Mouse (Mus musculus) kidney, postnatal 25 days (tissue): ENCODE data around the gene Sde2.
"Not testable (repeated sequence)": the region's sequence is repeated elsewhere in the genome, so short reads cannot be mapped to it uniquely, and the experiment has no call there.

Experiments used
- DNase-seq, 2 experiments: peaks; one replicate each; pipeline ENCODE4 v3.0.0; 2021; ENCODE audit warnings: mixed read lengths in 2 of 2

Gene Sde2

DNA sequence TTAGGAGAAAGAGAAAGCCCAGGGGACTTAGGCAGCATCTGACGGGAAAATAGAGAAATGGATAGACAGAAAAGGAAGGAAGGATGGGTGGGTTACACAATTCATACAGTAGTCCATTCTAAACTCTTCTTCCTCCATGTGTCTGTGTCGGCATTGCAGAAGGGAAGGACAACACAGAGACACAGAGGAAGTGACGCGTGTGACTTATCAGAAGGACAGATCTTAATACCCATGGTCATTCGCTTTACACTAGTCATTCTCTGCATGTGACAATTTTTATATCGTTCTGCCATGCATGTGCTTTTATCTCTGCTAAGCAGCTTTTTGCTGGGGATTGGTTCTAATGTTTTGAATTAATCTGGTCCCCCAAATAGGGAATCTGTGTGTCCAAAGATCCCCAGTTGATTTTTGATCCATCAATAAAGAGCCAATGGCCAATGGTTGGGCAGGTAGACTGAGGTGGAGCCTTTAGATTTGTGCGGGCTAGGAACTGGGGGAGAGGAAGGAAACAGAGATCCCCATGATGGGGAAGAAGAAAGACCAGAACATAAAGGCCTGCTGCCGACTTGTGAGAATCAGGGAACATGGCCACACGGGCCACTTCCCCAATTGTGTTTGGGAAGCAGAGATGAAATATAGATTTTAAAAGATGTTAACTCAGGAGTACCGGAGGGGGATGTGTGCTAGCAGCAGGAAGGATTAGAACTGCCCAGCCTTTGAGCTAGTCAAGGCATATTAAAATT is 15.5 kb upstream of the Sde2 start:
- no peak for DNase-seq

DNA sequence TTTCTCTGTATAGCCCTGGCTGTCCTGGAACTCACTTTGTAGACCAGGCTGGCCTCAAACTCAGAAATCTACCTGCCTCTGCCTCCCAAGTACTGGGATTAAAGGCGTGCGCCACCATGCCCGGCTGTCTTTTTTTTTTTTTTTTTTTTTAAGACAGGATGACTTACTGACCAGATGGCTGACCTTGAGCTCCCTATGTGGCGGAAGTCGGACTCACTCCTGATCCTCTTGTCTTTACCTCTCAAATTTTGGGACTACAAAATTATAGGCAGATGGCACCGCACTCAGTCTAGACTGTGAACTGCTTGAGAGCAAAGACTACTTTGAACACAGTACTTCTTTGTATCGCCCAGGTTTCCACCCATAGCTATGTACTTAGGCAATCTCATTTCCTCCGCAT is 14.5 kb upstream of the Sde2 start:
- not testable (repeated sequence) for DNase-seq

DNA sequence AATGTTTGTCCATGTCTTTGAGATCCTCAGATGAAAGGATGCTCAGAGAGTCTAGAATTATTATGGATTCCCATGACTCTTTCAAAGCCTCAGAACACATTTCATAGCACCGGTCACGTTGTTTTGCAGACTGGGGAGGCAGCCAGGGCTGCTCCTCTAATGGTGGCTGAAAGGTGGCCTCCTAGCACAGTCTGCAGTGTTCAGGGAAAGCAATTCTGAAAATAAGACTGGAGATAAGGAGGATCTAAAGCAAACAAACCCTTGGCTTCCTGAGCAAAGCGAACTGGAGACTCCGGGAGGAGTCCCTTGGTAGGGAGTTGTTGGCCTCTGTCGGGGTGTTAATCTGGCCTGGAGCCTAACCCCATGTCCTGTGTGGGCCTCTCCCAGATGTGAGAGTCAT is 13.7 kb upstream of the Sde2 start:
- no peak for DNase-seq

DNA sequence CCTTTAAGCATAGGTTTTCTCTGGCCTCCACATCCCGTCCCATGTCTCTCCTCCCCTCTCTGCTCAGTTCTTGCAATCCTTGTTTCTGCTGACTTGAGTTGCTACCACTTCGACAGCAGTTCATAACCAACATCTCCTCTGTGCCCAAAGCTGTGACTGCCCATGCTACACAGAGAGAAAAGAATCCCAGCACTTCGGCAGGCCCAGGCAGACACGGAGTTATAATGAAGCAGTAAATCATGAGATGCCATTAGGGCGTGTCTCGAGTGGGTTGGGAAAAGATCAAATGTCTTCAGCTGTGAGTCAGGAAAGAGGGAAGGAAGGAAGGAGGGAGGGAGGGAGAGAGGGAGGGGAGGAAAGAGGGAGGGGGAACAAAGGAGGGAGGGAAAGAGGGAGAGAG is 12.9 kb upstream of the Sde2 start:
- DNase-seq: no peak

DNA sequence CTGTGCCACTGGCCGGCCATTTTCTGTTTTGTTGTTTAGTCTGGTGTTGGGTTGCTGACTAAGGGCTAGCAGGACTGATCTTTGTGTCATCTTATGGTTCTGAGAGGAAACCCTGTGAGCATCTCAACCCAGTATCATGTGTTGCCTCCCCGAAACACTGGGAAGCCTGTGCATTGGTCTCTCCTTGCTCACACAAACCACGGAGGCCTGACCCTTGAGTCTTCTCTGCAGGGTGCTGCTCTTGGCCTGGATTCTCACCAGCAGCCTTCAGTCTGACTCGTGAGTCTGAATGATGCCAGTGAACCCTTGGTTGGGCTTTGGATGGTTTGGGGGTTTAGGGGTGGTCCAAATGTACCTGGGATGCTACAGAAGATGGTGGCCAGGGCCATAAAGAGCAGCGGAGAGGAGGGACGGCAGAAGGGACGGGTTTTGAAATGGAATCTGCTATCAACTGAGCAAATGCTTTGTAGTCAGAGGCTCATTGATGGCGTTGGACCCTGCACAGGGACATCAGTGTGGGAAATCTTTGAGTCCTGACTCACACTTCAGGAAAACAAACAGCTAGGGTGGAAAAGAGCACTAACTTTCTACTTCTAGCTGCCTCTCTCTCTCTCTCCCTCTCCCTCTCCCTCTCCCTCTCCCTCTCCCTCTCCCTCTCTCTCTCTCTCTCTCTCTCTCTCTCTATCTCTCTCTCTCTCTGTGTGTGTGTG is 11.6 kb upstream of the Sde2 start:
- no peak for DNase-seq

DNA sequence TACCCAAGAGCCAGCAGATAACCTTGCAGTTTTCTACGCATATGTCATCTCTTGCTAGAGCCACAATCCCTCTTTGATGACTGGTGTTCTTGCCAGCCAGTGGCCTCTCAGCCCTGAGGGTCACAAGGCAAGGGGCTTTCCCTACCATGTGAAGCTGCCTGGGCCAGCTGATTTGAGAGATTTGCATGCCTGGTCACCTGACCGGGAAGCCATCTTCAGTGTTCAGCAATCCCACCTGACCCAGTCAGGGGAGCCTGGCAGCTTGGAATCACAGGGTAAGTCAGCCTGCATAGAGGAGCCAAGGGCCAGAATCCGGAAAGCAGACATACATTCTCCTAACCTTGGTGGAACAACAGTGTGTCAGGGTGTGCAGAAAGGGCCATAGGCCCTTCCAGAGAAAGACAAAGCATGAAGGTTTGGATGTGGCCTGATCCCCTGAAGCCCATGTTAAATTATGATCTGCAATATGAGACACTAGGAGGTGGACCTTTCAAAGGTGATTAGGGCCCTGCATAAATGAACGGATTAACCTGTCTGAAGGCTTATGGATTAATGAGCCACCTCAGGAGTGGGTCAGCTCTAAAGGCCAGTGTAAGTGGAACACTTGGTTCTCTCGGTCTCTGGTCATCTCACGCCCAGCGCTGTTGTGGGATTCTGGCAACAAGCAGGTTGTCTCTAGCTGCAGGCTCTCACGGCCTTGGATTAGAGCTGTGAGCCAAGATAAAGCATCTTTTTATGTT is 9.2 kb upstream of the Sde2 start:
- no peak for DNase-seq

DNA sequence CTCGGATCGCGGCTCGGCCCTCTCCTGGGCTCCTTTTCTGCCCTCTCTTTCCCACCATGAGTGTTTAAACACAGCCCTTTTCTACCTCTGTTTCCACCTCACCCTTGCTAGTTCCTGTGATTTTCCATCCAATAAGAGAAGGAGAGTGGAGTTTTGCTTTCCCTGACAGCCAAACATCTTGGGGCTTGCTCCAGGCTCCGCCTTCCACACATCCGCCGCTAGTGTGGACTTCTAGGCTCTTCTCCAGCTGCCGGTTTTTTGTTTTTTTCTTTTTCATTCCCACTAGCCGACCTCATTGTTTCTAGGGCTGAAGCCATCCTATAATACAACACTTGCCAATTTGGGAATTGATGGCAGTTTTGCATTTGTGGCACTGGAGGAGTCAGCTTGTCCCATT is 2.8 kb upstream of the Sde2 start:
- peak; percentile 79 to 91 for DNase-seq

DNA sequence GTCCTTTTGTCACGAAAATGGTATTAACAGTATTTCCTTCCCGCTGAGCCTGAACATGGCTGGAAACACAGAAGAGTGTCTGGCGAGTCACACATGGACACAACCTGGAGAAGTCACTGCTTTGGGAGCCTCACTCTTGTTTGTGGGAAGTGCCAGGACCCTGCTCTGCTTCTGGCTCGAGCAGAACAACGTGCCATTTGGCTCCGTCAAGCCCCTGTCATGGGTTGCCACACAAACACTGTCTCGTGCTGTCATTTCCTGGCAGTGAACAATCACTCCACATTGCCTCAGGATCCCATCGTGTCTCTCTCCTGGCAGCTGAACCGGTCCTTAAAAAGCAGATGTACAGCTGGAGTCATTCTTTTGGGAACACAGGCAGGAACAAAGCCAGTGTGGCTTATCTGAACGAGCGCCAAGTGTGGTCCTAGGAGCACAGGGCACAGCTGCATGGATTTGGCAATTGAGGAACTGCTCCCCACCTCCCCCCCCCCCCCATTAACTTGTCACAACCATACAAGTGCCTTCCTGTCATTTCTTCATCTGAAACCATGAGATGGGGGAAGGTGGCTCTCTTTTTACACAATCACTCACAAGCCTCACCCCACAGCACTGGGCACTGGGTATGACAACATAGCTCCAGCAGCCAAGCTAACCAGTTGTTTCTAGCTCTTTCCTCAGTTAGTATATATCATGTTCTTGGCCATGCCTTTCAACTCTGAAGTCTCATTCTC is 2.3 kb upstream of the Sde2 start:
- peak; percentile 33 to 70 for DNase-seq

DNA sequence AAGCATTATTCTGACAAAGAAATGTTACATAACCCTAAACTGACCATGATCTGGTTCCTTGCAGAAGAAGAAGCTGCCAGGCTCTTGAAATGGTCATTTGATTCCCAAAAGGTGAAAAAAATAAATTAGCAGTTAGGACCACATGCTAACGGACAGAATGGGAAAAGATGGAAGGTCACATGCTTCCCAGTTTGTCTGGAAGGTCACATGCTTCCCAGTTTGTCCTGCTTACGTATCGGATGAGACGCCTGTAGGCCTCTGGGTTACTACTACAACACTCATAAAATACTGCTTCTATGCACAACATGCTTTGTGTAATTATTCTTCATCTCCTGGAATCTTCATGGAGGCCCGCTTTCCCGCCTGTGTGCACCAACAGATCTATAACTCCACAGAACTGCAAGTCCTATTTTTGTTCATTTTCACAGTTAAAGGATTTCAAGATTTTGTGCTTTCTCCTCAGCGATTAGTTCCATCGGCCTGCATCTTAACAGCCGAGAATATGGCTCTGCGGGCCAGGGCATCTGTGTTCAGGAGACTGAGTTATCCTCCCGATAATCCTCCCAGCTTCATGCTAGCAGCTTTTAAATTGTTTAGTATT is 1.1 kb upstream of the Sde2 start:
- DNase-seq: peak in 1 of 2 experiments; percentile 6

DNA sequence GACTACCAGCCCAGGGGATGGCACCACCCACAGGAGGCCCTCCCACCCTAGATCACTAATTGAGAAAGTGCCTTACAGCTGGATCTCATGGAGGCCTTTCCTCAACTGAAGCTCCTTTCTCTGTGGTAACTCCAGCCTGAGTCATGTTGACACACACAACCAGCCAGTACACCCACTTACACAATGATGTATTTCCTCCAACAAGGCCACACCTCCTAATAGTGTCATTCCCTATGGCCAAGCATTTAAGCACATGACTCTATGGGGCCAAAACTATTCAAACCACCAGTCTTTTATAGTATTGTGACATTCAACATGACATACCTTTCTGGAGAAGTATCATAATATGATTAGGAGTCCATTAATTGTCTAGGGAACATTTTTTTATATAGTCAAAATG is 7.8 kb downstream of the Sde2 start:
- no peak for DNase-seq

DNA sequence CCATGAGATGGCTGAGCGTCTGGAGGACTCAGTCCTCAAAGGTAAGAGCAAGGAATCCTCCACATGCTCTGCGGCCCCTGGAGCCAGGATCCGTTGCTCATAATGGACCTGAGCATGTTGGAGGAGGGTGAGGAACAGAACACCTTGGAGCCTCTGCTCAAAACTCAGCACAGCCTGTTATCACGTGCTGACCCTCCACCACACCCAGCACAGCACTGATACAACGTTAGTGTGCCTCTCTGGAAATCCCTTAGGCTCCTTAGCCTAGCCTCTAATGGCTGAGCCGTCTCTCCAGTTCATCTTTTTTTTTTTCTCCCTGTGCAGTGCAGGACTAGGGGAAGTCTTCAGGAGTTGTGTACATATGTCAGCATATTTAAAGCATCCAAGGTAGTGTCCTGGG is 9.1 kb downstream of the Sde2 start:
- no peak for DNase-seq

DNA sequence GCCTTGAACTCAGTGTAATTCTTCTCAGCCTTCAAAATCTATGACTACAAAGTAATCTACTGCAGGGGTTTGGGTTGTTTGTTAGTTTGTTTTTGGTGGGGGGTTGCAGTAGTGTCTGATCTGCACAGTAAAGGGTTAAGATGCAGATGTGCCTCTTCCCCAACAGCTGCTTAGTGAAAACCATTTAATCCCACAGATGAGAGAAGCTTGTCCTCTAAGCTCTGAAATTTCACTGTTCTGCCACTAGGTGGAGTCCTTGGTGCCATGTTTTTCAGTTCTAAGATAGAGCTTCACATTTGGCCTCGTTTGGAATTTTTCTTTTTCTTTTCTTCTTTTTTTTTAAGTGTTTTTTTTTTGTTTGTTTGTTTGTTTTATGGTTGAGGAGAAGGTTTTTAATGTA is 12.7 kb downstream of the Sde2 start:
- DNase-seq: peak in 1 of 2 experiments; percentile 8

DNA sequence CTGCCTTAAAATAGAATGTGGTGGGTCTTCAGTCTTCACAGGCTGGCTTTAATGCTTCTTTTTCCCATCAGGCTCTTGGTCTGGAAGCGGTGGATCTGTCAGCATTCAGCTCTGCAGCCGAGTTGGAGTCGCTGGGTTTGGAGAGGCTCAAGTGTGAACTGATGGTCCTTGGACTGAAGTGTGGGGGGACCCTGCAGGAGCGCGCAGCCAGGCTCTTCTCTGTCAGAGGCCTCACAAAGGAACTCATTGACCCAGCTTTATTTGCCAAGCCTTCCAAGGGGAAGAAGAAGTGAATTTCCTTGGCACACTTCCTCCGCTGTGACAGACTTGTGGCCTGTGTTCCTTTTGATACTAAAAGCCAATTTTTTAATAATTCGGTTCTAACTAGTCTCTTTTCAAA is 15.1 kb downstream of the Sde2 start:
- no peak for DNase-seq

DNA sequence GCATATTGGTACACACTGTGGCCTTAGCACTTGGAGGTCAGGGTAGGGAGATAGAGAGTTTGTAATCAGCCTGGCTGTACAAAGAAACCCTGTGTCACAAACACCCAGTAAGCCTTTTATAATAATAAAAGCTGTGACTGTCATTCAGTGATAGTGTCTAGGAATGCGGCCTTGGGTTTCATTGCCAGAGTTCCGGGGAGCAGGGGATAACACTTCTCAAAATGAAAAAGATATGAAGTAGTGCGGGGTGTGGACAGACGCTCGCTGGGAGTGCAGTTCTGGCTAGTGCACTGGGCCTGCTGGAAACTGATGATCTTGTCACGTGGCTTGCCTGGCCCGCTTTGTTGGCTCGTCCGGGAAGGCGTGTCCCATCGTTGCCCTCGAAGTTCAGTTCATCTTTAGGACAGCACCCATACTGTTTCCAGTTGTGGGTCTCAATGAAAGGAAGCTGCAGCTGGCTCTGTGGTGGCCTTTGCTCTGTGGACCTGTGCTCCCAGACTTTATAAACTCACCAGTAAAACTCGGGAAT is 19.3 kb downstream of the Sde2 start:
- no peak for DNase-seq

DNA sequence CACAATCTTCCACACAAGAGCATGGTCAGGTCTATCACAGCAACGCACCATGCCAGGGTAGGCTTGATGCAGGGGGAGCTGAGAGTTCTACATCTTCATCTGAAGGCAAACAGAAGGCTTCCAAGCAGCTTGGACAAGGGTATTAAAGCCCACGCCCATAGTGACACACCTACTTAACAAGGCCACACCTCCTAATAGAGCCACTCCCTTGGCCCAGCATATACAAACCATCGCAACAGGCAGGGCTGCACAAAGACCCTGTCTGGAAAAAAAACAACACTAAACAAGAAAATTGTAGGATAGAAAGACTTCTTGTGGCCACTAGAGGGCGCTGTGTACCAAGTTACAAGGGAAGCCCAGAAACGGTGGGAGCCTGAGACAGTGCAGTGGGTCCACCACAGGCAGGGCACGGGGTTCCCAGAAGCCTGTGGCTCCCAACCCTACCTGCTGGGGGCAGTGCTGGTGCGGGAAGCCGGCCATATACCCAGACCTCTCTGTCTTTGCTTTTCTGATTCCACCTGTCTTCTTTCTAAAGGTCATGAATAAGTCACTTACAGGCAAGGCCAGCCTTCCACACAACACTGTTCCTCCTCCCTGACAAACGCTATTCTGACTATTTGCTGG is 23.0 kb downstream of the Sde2 start:
- DNase-seq: peak; percentile 42 to 76

DNA sequence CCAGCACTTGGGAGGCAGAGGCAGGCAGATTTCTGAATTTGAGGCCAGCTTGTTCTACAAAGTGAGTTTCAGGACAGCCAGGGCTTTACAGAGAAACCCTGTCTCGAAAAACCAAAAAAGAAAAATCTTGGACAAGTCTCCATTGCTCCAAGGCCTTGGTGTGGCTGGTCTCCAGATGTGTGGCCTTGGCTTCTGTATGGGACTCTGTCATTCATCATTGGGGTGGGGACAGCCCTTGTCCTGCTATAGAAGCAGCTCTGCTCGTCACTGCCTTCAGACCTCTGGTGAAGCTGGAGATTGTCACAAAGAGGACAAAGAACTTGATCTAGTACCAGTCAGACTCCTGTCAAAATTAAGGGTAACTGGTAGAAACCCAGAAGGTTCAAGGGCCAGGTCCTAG is 23.7 kb downstream of the Sde2 start:
- no peak for DNase-seq

DNA sequence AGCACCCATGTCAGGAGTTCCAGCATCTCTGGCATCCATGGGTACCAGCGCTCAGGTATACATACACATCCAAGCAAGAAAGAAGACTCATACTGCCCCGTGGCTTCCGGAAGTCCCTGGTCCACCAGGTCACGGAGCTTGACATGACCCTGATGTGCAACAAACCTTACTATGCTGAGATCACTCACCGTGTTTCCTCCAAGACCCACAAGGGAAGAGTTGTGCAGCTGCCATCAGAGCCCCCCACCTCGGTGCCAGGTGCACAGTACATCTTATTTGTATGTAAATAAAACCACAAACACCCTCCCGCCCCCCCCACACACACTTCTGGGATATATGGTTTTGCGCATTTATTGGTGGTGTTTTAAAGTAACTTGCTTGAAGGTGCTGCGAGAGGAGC is 24.2 kb downstream of the Sde2 start:
- no peak for DNase-seq

DNA sequence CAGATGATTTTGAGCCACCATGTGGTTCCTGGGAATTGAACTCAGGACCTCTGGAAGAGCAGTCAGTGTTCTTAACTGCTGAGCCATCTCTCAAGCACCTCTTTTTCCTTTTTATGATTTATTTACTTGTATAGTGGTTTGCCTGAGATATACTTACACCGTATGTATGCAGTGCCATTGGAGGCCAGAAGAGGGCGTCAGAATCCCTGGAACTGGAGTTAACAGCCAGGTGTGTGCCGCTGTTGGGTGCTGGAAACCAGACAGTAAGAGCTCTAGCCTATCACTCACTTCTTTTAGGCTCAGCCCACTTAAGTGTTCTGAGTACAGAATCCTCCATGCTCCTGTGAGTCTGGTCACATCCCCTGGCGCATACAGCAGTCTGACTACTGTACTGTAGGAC is 26.5 kb downstream of the Sde2 start:
- DNase-seq: no peak

DNA sequence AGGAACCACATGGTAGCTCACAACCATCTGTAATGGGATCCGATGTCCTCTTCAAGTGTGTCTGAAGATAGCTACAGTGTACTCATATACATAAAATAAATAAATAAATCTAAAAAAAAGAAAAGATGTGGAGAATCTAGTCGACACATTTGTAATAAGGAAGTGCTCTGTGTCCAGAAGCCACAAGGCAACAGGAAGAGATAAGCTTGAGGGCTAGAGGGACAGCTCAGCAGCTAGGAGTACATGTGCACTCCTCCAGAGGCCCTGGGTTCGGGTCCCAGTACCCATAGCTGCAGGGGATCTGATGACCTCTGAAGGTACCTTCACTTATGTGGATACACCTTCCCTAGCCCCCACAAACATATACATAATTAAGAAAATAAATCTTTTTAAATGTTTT is 30.8 kb downstream of the Sde2 start:
- DNase-seq: no peak

DNA sequence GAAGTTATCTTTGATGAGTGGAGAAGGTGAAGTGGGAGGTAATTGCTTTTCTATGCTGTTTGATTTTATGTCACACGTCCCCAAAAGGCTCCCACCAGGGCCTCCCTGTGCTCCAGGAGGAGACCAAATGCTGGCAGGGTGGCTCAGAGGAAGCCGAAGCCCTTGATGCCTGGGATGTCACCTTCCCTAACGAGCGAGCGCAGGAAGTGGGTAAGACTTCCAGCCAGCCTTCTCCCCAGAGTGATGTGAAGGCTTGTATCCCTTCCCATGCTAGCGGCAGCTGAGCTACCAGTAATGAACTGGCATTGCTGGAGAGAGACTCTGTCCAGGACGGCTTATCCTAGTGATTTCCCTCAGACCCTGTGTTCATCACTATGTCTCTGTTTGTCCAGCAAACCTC is 32.8 kb downstream of the Sde2 start:
- DNase-seq: no peak

DNA sequence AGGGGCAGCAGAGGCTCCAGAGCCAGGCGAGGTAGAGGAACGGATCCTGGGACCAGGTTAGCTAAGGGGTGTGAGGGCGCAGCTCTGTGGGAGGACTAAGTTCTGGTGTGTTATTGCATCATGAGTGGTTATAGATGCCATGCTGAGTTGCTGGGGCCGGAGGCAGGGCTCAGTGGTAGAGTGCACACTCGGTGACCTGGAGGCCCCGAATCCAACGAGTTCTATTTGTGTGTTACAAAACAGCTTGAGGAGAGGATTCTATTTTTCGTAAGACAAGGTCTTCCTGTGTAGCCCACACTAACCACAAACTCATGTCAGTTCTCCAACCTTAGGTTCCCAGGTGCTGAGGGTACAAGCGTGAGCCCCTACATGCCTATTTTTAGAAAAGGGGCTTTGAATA is 33.6 kb downstream of the Sde2 start:
- DNase-seq: no peak

DNA sequence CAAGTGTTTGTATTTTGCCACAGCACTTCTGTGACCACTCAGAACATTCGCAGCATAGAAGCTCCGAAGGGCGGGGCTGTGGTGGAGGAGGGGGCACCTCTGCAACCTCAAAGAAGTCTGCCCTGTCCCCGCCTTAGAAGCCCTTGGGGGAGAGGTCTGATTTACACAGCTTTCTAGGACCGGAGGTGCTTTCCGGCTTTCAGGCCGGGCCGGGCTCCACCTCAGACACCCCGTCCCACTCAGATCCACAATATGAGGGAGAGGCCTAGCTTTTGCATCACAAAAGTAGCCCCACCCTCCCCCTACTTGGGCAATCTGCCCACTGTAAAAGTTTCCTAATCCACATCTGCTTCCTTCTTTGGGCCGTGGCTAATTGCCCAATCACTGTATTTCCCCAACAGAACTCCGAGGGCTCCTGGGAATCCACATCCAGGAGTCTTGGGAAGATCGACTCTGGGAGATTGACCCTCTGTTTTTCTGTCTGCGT is 37.7 kb downstream of the Sde2 start:
- peak; percentile 85 to 86 for DNase-seq
